Mouse (Mus musculus) cerebellum, adult 9-10 months (tissue): Measurements from ENCODE around the gene Hist1h3f.
"Not testable (repeated sequence)": the region's sequence is repeated elsewhere in the genome, so short reads cannot be mapped to it uniquely, and the experiment has no call there.

Experiments used
- DNase-seq: peaks from one replicate; pipeline ENCODE4 v3.0.0; 2022

Gene Hist1h3f

DNA sequence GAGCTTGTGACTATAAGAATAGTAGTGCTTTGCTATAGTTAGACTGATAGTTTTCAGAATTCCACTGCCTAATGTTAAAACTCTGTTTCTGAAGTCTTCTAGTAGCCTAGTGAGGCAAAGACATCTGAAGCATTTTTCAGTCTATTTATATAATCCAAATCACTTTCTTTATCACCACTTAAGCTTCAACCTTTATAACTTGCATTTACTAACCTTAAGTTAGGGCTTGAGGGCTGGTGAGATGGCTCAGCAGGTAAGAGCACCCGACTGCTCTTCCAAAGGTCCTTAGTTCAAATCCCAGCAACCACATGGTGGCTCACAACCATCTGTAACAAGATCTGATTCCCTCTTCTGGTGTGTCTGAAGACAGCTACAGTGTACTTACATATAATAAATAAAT, 4.0 kb upstream of the Hist1h3f start:
- not testable (repeated sequence) for DNase-seq

DNA sequence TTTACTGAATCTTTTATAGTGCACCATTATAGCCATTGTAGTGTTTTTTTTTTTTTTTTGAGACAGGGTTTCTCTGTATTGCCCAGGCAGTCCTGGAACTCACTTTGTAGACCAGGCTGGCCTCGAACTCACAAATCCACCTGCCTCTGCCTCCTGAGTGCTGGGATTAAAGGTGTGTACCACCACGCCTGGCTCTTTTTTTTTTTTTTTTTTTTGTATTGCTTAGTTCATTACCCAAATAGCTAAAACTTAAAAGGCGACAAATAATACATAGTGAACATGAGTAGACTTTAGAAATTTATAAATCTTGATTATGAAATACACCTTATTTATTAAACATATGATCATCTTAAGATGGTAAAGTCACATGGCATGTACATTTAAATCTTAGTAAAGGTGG, 2.4 kb upstream of the Hist1h3f start:
- DNase-seq = no peak

DNA sequence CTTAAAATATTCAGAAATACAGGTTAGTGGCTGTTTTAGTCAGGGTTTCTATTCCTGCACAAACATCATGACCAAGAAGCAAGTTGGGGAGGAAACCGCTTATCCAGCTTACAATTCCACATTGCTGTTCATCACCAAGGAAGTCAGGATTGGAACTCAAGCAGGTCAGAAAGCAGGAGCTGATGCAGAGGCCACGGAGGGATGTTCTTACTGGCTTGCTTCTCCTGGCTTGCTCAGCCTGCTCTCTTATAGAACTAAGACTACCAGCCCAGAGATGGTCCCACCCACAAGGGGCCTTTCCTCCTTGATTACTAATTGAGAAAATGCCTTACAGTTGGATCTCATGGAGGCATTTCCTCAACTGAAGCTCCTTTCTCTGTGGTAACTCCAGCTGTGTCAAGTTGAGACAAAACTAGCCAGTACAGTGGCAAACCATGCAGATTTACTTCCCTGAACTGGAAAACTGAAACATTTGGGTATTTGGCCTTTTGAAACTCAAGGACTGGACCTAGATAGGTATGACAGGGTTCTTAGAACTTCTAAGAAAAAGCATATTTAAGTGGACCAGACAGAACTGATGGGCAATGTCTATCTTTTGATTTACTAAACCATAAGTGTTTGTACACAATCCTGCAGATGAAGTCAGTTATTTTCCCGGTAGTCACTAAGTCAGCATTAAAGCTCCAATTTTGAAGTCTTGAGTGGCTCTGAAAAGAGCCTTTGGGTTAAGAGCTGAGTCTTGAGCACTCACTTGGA, 1.4 kb upstream of the Hist1h3f start:
- not testable (repeated sequence) for DNase-seq

DNA sequence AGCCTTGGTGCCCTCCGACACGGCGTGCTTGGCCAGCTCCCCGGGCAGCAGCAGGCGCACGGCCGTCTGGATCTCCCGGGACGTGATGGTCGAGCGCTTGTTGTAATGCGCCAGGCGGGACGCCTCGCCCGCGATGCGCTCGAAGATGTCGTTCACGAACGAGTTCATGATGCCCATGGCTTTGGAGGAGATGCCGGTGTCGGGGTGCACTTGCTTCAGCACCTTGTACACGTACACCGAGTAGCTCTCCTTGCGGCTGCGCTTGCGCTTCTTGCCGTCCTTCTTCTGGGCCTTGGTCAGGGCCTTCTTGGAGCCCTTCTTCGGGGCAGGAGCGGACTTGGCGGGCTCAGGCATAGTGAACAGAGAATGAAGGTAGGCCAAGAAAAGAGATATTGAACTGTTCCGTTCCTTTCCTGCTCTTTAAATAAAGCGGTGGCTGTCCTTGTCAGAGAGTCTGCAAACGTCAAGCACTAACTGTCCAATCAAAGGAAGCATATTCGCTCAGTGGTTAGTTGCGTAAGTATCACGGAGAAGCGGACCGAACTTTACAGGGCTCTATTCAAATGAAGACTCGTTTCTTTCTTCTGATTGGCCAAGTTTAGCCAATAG, 749 bp upstream of the Hist1h3f start, which contains the start of gene Hist1h2bh:
Gene Hist1h2bh (minus strand): TSS at position 394 of the 609 bp plus-strand sequence.
- DNase-seq = peak; percentile 77

DNA sequence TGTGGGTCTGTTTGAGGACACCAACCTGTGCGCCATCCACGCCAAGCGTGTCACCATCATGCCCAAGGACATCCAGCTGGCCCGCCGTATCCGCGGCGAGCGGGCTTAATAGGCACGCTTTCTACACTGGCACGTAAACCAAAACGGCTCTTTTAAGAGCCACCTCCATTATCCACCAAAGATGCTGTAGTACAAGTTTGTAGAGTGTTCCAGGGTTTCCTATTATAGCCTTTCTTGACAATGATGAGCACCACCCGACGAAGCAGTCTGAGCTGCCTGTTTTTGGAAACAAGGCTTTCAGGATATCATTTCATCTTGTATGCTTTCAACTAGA, 902 bp downstream of the Hist1h3f start:
- DNase-seq = not testable (repeated sequence)

DNA sequence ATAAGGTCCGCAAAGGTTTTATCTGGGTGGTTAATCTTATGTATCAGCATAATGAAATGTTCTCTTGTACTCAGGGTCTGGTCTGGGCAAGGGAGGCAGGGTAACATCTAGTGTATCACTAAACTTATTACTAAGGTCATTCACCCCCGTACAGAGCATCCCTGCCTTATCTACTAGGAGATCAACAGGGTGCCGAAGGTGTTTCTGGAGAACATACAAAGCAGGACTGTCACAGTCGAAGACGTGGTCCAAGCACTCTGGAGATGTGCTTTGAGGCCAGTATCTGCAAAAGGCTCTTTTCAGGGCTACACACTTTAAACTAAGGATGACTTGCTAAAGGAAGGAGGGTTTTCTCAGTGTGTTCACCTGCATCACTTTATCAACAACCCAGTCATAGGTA, 2.8 kb downstream of the Hist1h3f start:
- DNase-seq = no peak

DNA sequence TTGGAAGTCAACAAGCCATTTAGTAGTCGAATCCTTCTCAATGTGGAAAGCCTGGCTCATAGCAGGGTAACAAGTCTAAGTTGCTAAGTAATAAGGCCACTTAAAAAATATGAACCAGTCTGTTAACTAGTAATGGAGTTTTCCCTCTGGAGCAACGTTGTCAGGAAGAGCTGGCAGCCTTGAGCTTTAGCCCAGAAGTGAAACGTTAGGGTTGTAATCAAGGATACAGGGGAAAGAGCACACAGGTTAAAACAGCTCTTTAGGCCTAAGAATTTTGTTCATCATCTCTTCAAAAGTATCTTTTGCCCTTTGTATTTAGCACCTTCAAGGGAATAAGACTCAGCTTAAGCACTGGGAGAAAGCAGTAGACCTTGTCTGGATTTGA, 6.9 kb downstream of the Hist1h3f start:
- DNase-seq = no peak

DNA sequence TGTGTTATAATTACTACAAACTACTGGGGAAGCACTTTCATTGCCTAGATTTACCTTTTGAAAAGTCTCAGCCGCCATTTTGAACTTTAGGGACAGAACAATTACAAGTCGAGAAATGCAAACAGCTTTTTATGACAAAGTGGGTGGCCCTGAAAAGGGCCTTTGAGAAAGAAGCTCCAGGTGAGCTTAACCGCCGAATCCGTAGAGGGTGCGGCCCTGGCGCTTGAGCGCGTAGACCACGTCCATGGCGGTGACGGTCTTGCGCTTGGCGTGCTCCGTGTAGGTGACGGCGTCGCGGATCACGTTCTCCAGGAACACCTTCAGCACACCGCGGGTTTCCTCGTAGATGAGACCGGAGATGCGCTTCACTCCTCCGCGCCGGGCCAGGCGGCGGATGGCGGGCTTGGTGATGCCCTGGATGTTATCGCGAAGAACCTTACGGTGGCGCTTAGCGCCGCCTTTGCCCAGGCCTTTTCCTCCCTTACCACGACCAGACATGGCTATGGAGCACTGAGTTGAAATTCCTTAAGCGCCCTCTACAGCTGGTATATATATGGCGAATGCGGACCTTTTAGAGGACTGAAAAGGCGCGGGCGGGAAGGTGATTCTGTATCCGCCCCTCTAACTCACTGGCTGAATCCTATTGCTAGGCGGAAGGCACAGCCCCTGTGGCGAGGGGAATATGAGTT, 7.4 kb downstream of the Hist1h3f start, which contains the start of gene Hist1h4f:
Gene Hist1h4f (minus strand): TSS at position 503 of the 689 bp plus-strand sequence.
- DNase-seq = peak; percentile 95

DNA sequence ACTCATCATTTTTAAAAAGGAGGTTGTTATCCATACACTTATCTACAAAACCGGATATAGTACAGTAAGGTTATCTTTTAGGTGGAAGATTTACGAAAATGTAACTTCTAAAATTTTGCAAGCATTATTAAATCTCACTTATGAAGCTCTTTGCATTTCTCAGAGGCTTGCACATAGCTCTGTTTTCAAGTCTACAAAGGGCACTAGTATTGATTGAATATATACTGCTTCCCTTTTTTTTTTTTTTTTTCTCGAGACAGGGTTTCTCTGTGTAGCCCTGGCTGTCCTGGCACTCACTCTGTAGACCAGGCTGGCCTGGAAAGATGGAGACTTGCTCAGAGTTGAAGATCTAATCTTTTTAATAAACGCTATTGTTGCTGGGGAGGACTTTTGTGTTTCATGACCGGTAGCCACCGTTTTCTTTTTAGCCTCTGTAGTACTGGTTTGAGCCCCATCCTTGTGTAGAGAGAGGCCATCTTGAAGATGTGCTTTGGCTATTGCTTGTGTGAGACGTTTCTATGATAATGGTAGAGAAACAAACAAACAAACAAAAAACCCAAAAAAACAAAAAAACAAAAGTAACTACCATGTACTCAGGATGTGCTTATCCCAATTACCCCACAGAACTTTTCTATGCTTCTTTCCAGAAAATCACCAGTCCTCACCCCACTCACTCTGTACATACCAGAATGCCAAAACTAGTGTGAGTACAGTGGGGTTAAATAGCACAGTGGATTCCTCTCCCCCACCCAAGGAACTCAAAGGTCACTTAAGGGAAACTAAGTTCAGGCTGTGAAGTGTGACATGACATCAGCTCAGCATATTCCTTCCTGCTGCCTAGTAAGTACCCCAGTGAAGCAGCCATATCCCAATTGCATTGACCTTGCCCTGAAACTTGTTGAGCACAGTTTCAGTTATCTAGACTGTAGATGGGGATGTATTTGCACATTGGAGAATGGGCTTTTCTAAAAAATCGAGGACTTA, 8.4 kb downstream of the Hist1h3f start:
- peak; percentile 30 for DNase-seq

DNA sequence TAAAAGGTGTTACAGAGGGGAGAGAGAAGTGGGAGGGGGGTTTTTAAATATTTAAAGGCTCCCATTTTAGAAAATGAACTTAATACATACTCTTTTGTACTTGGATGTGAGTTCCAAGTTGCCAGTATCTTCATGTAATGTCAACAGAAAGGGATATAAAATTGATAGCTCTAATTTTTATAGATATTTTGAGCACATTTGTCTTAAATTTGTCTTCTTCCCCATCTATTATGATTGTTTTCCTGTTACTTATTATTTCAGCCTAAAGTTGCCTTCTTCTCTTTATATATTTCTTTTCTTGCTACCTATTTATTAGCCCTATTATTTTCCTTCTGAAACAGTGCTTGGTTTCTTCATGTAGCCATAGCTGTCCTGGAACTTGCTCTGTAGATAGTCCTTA, 9.1 kb downstream of the Hist1h3f start, which contains the start of gene Hist1h1d:
Gene Hist1h1d (plus strand): TSS at position 301 of the 400 bp plus-strand sequence.
- DNase-seq = no peak

DNA sequence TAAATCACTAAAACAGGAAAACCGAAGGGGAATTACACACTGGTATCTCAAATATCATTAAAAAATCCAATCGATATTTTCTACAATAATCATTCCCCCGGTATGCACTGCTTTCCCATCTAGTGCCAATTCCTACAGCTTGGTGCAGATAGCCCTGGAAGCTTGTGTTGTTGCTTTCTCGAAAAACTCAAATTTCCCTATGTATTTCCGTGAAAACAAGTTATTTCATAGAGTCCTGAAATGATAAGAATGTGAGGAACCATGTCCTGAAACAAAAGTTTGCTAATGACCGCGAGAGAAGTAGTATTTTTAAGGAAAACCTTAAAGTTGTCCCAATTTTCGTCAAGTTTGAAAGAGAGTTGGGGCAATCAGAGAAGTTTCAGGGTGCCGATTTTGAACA, 10.5 kb downstream of the Hist1h3f start:
- DNase-seq = no peak

DNA sequence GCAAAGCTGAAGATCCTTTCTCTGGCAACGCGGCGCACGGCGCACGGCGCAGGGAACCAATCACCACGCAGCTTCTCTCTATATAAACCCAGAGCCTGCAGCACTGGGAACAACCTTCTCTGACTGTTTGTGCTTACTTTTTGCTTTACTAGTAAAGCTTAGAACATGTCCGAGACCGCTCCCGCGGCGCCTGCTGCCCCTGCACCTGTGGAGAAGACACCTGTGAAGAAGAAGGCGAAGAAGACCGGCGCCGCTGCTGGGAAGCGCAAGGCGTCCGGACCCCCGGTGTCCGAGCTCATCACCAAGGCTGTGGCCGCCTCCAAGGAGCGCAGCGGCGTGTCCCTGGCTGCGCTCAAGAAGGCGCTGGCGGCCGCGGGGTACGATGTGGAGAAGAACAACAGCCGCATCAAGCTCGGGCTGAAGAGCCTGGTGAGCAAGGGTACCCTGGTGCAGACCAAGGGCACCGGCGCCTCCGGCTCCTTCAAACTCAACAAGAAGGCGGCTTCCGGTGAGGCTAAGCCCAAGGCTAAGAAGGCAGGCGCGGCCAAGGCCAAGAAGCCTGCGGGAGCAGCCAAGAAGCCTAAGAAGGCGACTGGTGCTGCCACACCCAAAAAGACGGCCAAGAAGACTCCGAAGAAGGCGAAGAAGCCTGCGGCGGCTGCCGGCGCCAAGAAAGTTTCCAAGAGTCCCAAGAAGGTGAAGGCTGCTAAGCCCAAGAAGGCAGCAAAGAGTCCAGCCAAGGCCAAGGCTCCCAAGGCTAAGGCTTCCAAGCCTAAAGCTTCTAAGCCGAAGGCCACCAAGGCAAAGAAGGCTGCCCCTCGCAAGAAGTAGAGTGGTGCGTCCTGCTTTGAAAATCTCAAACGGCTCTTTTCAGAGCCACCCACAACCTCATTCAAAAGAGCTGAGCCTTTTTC, 11.3 kb downstream of the Hist1h3f start:
- peak; percentile 81 for DNase-seq

DNA sequence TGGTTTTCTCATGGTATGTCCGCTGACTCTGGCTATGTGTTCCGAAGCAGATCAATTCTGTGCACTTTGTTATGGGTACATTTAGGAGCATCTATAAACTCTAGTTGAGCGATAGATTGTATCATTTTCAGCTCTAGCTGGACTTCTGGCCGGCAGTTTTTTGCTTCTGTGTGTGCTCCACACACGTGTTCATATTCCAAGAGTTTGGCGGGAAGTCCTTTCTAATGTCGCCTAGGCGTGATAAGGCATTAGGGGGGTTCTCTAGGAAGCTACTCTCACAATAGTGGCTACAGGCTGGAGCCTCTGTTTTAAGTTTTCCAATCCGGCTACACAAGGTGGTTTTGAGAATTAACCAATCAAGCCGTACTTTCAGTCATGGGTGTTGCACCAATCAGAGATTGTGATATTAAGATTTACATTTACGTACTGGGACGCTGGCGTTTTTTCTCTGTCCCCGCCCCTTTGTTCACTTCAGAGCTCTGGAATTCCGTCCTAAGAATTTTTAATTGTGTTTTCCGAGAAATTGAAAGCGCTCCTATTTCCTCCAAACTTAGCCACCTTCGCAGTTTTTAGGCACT, 12.1 kb downstream of the Hist1h3f start:
- peak; percentile 94 for DNase-seq

DNA sequence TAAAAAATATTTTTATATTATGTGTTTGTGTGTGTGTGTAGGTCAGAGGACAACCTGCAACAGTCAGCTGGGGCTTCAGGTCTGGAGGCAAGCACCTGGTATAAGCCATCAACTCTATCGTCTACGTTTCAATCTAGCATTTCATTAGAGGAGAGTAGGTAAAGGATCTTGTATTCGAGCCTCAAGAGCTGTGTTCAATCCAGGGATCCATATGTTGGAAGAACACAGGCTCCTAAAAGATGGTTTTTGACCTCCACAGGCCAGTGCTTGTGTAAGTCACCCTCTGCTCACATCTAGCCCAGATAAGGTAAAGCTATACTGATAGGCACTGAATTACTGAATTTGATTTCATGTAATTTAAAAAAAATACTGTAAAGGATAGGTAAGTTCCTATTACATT, 13.1 kb downstream of the Hist1h3f start:
- DNase-seq = peak; percentile 29

DNA sequence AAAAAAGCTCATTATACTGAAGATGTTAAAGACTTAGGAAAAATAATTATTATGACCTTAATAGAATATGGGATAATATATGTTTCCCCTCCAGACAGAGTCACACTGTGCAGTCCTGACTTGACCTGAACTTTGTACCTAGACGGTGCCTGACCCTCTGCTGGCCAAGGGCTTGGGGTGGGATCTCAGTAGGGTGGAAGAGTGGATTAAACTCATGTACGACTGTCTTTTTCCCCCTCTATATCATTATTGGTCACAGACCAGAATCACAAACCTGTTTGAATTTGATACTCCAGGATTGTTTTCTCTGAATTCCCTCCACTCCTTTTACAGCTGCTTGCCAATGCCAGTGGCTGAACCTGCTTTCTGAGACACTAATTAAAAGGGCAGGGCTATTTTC, 16.8 kb downstream of the Hist1h3f start:
- DNase-seq = not testable (repeated sequence)

DNA sequence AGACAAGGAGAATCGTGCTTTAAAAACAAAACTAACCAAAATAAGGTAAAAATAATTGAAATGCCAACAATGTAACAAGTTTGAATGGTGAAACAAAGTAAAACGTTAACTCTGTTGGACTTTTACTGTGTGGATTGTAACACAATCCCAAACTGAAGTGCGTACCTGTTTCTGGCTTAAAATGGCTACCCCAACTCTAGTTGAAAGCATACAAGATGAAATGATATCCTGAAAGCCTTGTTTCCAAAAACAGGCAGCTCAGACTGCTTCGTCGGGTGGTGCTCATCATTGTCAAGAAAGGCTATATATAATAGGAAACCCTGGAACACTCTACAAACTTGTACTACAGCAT, 17.7 kb downstream of the Hist1h3f start:
- DNase-seq = not testable (repeated sequence)

DNA sequence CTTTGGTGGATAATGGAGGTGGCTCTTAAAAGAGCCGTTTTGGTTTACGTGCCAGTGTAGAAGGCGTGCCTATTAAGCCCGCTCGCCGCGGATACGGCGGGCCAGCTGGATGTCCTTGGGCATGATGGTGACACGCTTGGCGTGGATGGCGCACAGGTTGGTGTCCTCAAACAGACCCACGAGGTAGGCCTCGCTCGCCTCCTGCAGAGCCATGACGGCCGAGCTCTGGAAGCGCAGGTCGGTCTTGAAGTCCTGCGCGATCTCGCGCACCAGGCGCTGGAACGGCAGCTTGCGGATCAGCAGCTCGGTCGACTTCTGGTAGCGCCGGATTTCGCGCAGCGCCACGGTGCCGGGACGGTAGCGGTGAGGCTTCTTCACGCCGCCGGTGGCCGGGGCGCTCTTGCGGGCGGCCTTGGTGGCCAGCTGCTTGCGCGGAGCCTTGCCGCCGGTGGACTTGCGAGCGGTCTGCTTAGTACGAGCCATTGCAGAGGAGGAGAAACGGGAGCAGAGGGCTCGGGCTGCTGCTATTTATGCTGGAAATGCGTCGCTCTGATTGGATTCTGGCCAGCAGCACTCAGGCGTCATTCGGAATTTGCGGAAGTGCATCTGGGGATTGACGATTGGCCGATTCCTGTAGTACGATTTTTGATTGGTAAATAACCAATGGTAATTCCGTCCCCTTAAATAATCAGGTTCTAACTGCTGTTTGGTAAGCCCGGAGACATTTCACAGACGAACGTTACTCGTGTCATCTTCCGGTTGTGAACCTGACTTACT, 18.2 kb downstream of the Hist1h3f start, which contains the start of gene Hist1h3e:
Gene Hist1h3e (minus strand): TSS at position 487 of the 777 bp plus-strand sequence.
- DNase-seq = peak; percentile 96

DNA sequence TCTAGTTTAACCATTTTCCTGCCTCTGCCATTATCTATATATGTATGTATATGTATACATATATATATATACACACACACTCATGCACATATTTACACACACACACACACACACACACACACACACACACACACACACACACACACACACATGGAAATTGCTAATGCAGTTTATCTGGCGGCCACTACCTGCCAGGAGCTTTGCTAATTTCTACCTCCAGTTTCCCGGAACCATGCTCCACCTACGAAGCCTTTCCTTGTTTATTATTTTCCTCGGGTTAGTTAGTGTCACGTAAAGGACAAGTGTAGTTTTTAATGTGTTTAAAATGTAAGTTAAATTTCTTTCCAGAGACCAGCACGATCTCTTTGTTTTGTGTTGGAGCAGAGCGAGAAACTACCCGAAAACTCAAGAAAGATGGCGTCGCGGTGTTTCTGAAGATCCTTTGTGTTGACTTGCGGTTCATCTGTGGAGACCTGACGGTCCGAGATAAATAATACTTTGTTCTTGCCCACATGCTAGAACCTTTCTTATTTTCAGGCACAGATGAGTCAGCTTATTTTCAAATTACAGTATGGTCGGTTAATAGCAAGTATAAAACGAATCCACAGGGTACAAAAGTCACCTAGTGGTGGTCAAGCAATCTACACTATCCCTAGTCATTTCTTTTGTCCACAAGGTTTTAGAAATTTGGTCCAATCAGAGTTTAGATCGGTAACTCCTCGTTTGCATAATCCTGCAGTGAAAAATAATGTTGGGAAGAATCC, 19.0 kb downstream of the Hist1h3f start:
- peak; percentile 80 for DNase-seq

DNA sequence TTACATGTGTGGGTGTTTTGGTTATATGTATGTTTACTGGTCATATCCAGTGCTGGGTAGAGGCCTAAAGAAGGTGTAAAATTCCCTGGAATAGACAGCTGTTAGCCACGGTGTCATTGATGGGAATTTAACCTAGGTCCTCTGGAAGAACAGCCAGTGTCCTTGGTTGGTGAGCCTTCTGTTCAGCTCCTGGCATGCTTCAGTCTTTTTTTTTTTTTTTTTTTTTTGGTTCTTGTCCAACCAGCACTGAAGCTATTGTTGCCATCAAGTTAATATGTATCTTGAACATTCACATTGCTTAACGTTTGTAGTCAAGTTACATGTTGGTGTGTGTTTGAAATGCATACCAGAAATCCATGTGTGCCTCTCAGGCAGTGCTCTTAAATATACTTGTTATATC, 20.6 kb downstream of the Hist1h3f start:
- no peak for DNase-seq
